Mouse (Mus musculus) kidney, embryonic 16.5 days (tissue): ENCODE results near the gene Iffo2. TPM values are rescaled to one million over a fixed set of nuclear protein-coding genes. Genes with fewer than 3 reads are reported as not detected.

Experiments used
- ATAC-seq: fragments of 200-750 bp; cut with Nextera tagmentation; 2 replicates; pipeline ENCODE4 v1.8.0; 2017; ENCODE audit warnings: moderate TSS enrichment; ENCODE audit not compliant: low FRiP score, low TSS enrichment
- H3K27ac ChIP-seq: fragments of 300-500 bp; sonication (generic); 2 replicates; pipeline ENCODE4 v1.5.1; 2014; ENCODE audit warnings: low read length
- H3K27me3 ChIP-seq: fragments of 300-500 bp; sonication (generic); 2 replicates; pipeline ENCODE4 v1.6.1; 2014; ENCODE audit warnings: low read length, control low read depth, mixed read lengths; ENCODE audit not compliant: insufficient read depth
- H3K36me3 ChIP-seq: fragments of 300-500 bp; sonication (generic); 2 replicates; pipeline ENCODE4 v1.6.1; 2014; ENCODE audit warnings: low read length, control low read depth, mixed read lengths; ENCODE audit not compliant: insufficient read depth
- H3K4me1 ChIP-seq: fragments of 300-500 bp; sonication (generic); 2 replicates; pipeline ENCODE4 v1.6.1; 2014; ENCODE audit warnings: low read length, control low read depth, mixed read lengths; ENCODE audit not compliant: insufficient read depth
- H3K4me2 ChIP-seq: fragments of 300-500 bp; sonication (generic); replicated peaks from 2 replicates; pipeline ENCODE4 v1.6.1; 2014; ENCODE audit warnings: low read depth, low read length
- H3K4me3 ChIP-seq: fragments of 300-500 bp; sonication (generic); 2 replicates; pipeline ENCODE4 v1.5.1; 2014; ENCODE audit warnings: mild to moderate bottlenecking, low read length
- H3K9ac ChIP-seq: fragments of 300-500 bp; sonication (generic); replicated peaks from 2 replicates; pipeline ENCODE4 v1.6.1; 2014; ENCODE audit warnings: low read length
- H3K9me3 ChIP-seq: fragments of 300-500 bp; sonication (generic); 2 replicates; pipeline ENCODE4 v1.6.1; 2016; ENCODE audit warnings: low read length, control low read depth
- WGBS: fragments of 180-500 bp; shearing (Covaris S2); extraction: QIAGEN DNeasy Blood & Tissue Kit; methylation state at CpG from one replicate; pipeline ENCODE4 v1.1.7; 2014; 5-methylcytosine and 5-hydroxymethylcytosine counted together
- polyA plus RNA-seq: library from polyadenylated mRNA; unstranded; fragments of >200 nt; fragmentation: Nextera tagmentation; extraction: Ambion mirVana; gene quantifications from 2 replicates; pipeline ENCODE4 v1.2.1, GENCODE M21; 2015

The Iffo2 gene
- polyA plus RNA-seq, 1 experiment from 2014 or later: 3.7 TPM

GRCm38 (mm10) chr4:139492258-139492833 lies 38.0 kb upstream of the Iffo2 start:
- H3K27me3 ChIP-seq: no peaks in the 10 kb centered on the region
- H3K9me3 ChIP-seq: no peaks in the 10 kb centered on the region
- no peak overlapping the region for H3K4me2 ChIP-seq
- H3K27ac ChIP-seq: no peak overlapping the region
- H3K4me3 ChIP-seq: no peak overlapping the region
- ATAC-seq: 0 out of 2 replicates have a peak, but pooled peaks have one; percentile 39
- 56% methylated on average over 3 of the region's 3 CpGs for WGBS
- H3K4me1 ChIP-seq: no peaks in the 10 kb centered on the region
- no peak overlapping the region for H3K9ac ChIP-seq
- H3K36me3 ChIP-seq: peaks cover 30% of the 10 kb centered on the region

GRCm38 (mm10) chr4:139493227-139494025 lies 36.9 kb upstream of the Iffo2 start:
- no peak overlapping the region for H3K27ac ChIP-seq
- ATAC-seq: no peak
- no peak overlapping the region for H3K4me3 ChIP-seq
- no peaks in the 10 kb centered on the region for H3K9me3 ChIP-seq
- H3K4me2 ChIP-seq: no peak overlapping the region
- peaks cover 21% of the 10 kb centered on the region for H3K36me3 ChIP-seq
- H3K4me1 ChIP-seq: no peaks in the 10 kb centered on the region
- H3K27me3 ChIP-seq: no peaks in the 10 kb centered on the region
- WGBS: 62% methylated on average over 9 of the region's 9 CpGs
- H3K9ac ChIP-seq: no peak overlapping the region

GRCm38 (mm10) chr4:139500814-139501213 lies 29.5 kb upstream of the Iffo2 start:
- no peaks in the 10 kb centered on the region for H3K27me3 ChIP-seq
- H3K4me2 ChIP-seq: no peak overlapping the region
- 62% methylated on average over 14 of the region's 14 CpGs for WGBS
- H3K4me3 ChIP-seq: no peak overlapping the region
- ATAC-seq: no peak
- no peaks in the 10 kb centered on the region for H3K36me3 ChIP-seq
- H3K27ac ChIP-seq: no peak overlapping the region
- H3K4me1 ChIP-seq: no peaks in the 10 kb centered on the region
- peaks cover 7% of the 10 kb centered on the region for H3K9me3 ChIP-seq
- H3K9ac ChIP-seq: no peak overlapping the region

GRCm38 (mm10) chr4:139501702-139502101 lies 28.6 kb upstream of the Iffo2 start:
- Histone ChIP-seq H3K4me2 (no peak overlapping the region), H3K9ac (no peak overlapping the region), H3K4me1 (no peaks in the 10 kb centered on the region), H3K9me3 (peaks cover 8% of the 10 kb centered on the region), H3K27ac (no peak overlapping the region), H3K36me3 (no peaks in the 10 kb centered on the region), H3K27me3 (no peaks in the 10 kb centered on the region), H3K4me3 (no peak overlapping the region)
- 83% methylated on average over 6 of the region's 6 CpGs for WGBS
- no peak for ATAC-seq

GRCm38 (mm10) chr4:139503919-139504318 lies 26.4 kb upstream of the Iffo2 start:
- Histone ChIP-seq H3K4me1 (no peaks in the 10 kb centered on the region), H3K27me3 (no peaks in the 10 kb centered on the region), H3K36me3 (no peaks in the 10 kb centered on the region), H3K9ac (no peak overlapping the region), H3K4me3 (no peak overlapping the region), H3K27ac (no peak overlapping the region), H3K9me3 (peaks cover 8% of the 10 kb centered on the region), H3K4me2 (no peak overlapping the region)
- WGBS: 90% methylated on average over 8 of the region's 8 CpGs
- no peak for ATAC-seq

- Histone ChIP-seq H3K36me3 (no peaks in the 10 kb centered on the region), H3K4me1 (no peaks in the 10 kb centered on the region), H3K9ac (no peak overlapping the region), H3K4me2 (no peak overlapping the region), H3K4me3 (no peak overlapping the region), H3K27me3 (no peaks in the 10 kb centered on the region), H3K27ac (no peak overlapping the region), H3K9me3 (peaks cover 8% of the 10 kb centered on the region)
- 73% methylated on average over 4 of the region's 4 CpGs for WGBS
- ATAC-seq: no peak
These were observed 24.6 kb upstream of the Iffo2 start for GRCm38 (mm10) chr4:139505716-139506115.

- ATAC-seq: no peak
- H3K4me1 ChIP-seq: no peaks in the 10 kb centered on the region
- H3K27me3 ChIP-seq: no peaks in the 10 kb centered on the region
- no peak overlapping the region for H3K4me3 ChIP-seq
- H3K4me2 ChIP-seq: no peak overlapping the region
- no peak overlapping the region for H3K9ac ChIP-seq
- H3K9me3 ChIP-seq: peaks cover 8% of the 10 kb centered on the region
- no peak overlapping the region for H3K27ac ChIP-seq
- H3K36me3 ChIP-seq: no peaks in the 10 kb centered on the region
- 91% methylated on average over 11 of the region's 11 CpGs for WGBS
These were observed 23.6 kb upstream of the Iffo2 start for GRCm38 (mm10) chr4:139506727-139507126.

GRCm38 (mm10) chr4:139509069-139509468 lies 21.3 kb upstream of the Iffo2 start:
- Histone ChIP-seq H3K4me3 (no peak overlapping the region), H3K27ac (no peak overlapping the region), H3K27me3 (no peaks in the 10 kb centered on the region), H3K36me3 (no peaks in the 10 kb centered on the region), H3K4me1 (no peaks in the 10 kb centered on the region), H3K9ac (no peak overlapping the region), H3K9me3 (peaks cover 8% of the 10 kb centered on the region), H3K4me2 (no peak overlapping the region)
- ATAC-seq: peak; percentile 39; the same call in 1 of the 2 replicates
- 58% methylated on average over 2 of the region's 2 CpGs for WGBS

GRCm38 (mm10) chr4:139511557-139511956 lies 18.8 kb upstream of the Iffo2 start:
- no peaks in the 10 kb centered on the region for H3K27me3 ChIP-seq
- ATAC-seq: no peak
- H3K36me3 ChIP-seq: no peaks in the 10 kb centered on the region
- H3K9me3 ChIP-seq: no peaks in the 10 kb centered on the region
- H3K4me1 ChIP-seq: no peaks in the 10 kb centered on the region
- no peak overlapping the region for H3K4me2 ChIP-seq
- H3K27ac ChIP-seq: no peak overlapping the region
- H3K4me3 ChIP-seq: no peak overlapping the region
- no peak overlapping the region for H3K9ac ChIP-seq
- WGBS: 86% methylated on average over 2 of the region's 2 CpGs

GRCm38 (mm10) chr4:139512985-139513384 lies 17.4 kb upstream of the Iffo2 start:
- 93% methylated on average over 2 of the region's 2 CpGs for WGBS
- H3K9me3 ChIP-seq: no peaks in the 10 kb centered on the region
- no peak overlapping the region for H3K27ac ChIP-seq
- no peak overlapping the region for H3K4me2 ChIP-seq
- H3K4me3 ChIP-seq: no peak overlapping the region
- no peaks in the 10 kb centered on the region for H3K36me3 ChIP-seq
- no peak for ATAC-seq
- no peaks in the 10 kb centered on the region for H3K4me1 ChIP-seq
- no peak overlapping the region for H3K9ac ChIP-seq
- H3K27me3 ChIP-seq: no peaks in the 10 kb centered on the region
